Mouse (Mus musculus): ENCODE measurements around the gene Spsb3.
A peak's percentile ranks its signal among the peaks of the same experiment; 100 is the strongest.

Spsb3 gene

DNA sequence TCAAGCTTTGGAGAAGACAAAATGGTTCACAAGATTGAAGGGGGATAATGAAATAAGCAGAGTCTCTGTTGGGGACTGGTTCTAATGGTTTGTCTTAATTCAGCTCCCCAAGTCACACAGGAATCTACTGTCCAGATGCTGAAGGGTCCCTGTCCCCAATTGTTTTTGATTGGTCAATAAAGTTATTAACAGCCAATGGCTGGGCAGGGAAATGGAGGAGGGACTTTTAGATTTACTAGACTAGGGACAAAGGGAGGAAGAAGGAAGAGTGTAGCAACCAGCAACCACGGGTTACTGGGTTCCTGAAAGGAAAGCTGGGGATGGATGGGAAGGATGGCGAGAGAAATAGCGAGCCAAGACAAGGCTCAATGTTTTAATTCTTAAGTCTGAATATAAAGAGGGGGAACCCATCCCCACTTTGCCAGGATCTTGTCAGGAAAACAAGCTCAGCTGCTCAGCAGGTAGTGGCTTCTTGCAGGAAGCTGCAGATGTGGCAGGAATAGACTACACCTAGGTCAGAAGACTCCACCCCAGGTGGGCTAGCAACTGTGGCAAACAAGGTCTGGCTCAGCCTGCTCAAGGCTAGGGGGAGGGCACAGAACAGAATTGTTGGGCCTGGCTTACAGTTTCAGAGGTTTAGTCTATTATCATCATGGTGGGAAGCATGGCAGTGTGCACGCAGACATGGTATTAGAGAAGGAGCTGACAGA, 12.6 kb upstream of the Spsb3 start:
- ATAC-seq (ENCODE audit: insufficient number of reproducible peaks, low FRiP score, low TSS enrichment): no peak

DNA sequence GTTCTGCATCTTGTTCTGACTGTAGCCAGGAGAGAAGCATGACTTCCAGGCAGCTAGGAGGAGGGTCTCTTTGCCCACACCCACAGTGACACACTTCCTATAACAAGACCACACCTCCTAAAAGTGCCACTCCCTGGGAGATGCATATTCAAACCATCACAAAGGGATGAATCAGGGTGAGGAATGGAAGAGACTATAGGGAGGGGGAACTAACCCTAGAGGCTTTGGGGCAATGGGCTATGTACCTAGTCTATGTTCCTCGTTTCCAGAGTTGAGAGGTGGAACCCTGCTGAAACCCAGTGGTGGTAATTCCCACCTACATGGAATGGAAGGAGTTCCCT, 12.1 kb upstream of the Spsb3 start:
- no peak for ATAC-seq (ENCODE audit: insufficient number of reproducible peaks, low FRiP score, low TSS enrichment)

DNA sequence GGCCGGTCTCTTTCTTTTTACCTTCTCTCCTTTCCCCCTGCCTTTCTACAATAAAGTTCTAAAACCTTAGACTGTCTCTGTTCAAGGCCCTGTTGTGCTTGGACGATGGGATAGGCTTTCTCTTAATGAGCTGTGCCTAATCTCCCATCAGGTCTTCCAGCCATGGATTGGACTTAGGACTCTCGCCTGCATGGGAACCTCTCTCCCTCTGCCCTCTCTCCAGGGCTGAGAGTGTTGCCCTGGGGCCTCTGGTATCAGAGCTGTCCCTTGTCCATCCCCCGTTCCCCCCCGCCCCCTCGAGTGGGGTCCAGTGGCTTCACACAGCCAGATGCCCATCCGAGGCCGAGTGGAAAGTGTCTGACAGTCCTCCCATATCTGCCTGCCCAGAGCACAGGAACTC, 11.5 kb upstream of the Spsb3 start:
- no peak for ATAC-seq (ENCODE audit: insufficient number of reproducible peaks, low FRiP score, low TSS enrichment)

- no peak for ATAC-seq (ENCODE audit: insufficient number of reproducible peaks, low FRiP score, low TSS enrichment)
Observed at GRCm38 (mm10) chr17:24877336-24878116, 8.9 kb upstream of the Spsb3 start.

GRCm38 (mm10) chr17:24878117-24878397, 8.4 kb upstream of the Spsb3 start:
- no peak for ATAC-seq (ENCODE audit: insufficient number of reproducible peaks, low FRiP score, low TSS enrichment)

- no peak for ATAC-seq (ENCODE audit: insufficient number of reproducible peaks, low FRiP score, low TSS enrichment)
Observed at GRCm38 (mm10) chr17:24878531-24878930, 7.9 kb upstream of the Spsb3 start.

DNA sequence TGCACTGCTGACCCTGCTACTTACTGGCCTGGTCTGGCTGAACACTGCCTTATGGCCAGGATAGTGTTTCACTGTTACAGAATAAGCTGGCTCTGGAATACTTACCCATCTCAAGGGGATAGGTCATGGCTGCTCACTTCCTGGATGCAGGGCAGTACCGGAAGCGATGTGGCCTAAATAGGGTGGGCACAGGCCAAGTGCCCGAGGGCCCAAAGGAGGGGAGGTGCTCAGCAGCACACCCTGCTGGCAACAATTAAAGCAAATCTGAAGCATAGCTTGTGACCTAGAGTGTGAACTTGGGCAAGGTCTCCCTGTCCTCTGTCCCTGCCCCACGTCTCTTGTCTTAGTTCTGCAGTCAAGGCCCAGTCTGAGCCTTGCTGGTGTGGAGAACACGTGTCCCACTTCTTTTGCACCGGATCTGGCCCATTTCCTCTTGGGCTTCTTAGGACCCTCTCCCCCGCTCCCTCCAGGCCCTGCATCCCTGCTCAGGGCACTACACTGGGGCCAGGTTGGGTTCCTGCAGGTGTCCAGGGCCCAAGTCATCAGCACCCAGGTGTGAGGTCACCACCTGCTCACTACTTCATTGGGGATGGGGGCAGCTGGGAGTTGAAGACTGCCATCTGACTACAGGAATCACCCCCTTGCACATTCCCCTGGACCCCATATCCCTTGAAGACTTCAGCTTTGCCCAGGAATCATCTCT, 4.6 kb upstream of the Spsb3 start:
- ATAC-seq (ENCODE audit: insufficient number of reproducible peaks, low FRiP score, low TSS enrichment): no peak

DNA sequence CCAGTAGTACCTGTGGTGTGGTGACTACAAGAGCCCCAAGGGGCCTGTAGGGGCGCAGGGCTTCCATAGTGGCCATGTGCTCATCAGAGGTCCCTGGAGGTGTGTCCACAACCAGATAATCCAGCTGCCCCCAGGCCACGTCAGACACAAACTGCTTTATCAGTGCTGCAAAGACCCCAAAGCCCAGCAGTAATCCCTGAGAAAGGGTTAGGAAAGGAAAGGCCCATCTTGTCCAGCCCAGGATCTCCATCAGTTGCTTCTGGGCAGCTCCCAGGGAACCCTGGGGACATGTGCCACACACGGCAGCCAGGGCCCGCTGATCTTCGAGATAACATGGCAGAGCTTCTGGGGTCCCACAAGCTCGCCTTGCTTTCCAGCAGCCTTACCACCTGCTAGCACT, 2.1 kb upstream of the Spsb3 start:
- ATAC-seq (ENCODE audit: insufficient number of reproducible peaks, low FRiP score, low TSS enrichment): no peak

DNA sequence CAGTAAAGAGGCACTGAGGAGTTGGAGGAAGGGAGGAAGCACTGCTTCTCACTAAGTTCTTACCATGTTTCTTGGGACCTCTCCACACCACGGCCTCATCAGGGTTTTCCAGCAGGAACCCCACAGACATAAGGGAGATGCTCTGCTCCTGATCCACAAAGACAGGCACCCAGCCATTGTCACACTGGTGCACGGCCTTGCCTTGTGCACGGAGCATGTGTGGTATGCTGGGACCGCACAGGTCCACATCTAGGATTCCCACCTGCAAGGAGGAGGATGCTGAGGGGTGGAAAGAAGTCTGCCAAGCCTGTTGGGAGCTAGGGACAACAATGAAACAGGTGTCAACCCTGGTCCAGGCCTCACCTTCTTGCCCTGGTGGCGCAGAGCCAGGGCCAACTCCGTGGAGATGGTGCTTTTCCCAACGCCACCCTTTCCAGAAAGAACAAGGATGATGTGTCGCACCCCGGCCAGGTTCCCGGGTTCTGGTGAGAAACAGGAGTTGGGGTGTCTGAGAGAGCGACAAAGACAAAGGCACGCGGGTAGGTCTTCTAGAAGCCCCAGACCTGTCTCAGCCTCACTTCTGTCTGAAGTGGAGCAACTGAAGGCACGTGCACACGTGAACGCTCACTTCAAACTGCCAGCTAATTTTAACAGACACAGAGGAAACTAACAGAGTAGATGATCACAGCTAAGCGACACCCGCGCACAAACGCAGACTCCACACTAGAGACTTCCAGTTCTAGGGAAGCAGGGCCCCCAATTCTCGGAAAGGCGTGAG, 898 bp upstream of the Spsb3 start:
- ATAC-seq (ENCODE audit: insufficient number of reproducible peaks, low FRiP score, low TSS enrichment): no peak

- ATAC-seq (ENCODE audit: insufficient number of reproducible peaks, low FRiP score, low TSS enrichment): 0 out of 2 replicates have a peak, but pooled peaks have one; percentile 43
Observed at GRCm38 (mm10) chr17:24886932-24887271, 459 bp downstream of the Spsb3 start.

DNA sequence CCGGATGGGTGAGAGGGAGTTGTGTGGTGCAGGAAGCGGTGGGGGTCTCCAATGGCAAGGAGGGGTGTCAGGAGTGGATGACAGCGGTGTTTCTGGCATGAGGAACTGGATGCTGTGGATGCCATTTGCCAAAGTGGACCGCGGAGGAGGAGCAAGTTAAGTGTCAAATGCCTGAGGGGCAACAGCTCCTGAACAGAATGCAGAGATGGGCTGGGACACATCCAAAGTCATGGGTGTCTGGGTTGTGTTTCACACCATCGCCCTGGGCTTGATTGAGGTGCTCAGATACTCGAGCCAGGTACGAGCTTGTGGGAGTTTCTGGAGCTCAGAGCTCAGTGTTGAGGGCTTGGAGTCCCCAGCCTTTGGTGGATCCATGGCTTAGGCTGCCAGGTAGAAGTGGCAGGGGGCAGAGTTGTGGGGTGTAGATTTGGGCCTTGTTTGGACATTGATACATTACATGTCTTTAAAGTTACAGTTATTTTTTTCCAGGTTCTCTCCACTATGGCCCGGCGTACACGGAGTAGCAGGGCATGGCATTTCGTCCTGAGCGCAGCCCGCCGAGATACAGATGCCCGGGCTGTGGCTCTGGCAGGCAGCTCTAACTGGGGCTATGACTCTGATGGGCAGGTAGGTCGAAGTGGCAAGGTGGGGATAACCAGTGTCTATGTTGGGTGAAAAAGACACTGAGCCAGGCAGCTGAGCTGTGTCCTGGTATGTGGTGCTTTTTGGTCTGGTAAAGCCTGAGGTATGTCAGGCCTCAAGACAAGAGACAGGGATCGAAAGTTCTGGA, 1.0 kb downstream of the Spsb3 start:
- no peak for ATAC-seq (ENCODE audit: insufficient number of reproducible peaks, low FRiP score, low TSS enrichment)

- no peak for ATAC-seq (ENCODE audit: insufficient number of reproducible peaks, low FRiP score, low TSS enrichment)
Observed at GRCm38 (mm10) chr17:24888862-24889261, 2.4 kb downstream of the Spsb3 start.

GRCm38 (mm10) chr17:24890151-24891092, 4.0 kb downstream of the Spsb3 start:
- no peak for ATAC-seq (ENCODE audit: insufficient number of reproducible peaks, low FRiP score, low TSS enrichment)

GRCm38 (mm10) chr17:24891321-24891720, 4.9 kb downstream of the Spsb3 start:
- no peak for ATAC-seq (ENCODE audit: insufficient number of reproducible peaks, low FRiP score, low TSS enrichment)

DNA sequence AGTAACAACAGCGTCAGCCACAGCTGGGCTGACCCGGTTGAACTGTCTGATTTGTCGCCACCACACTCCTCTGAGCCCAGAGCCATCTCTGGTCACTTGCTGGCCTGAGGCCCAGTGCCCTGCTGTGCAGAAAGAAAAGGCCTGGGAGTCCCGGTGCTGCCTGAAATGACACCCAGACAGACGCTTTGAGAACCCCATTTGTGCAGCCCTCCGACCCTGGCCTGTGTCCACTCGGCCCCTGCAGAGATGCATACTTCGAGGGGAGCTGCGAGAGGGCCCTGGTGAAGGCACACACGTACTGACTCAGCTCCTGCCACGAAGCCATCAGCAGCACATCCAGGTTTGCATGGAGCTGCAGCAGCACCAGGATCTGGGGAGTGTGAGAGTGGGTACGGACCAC, 6.3 kb downstream of the Spsb3 start:
- ATAC-seq (ENCODE audit: insufficient number of reproducible peaks, low FRiP score, low TSS enrichment): no peak

DNA sequence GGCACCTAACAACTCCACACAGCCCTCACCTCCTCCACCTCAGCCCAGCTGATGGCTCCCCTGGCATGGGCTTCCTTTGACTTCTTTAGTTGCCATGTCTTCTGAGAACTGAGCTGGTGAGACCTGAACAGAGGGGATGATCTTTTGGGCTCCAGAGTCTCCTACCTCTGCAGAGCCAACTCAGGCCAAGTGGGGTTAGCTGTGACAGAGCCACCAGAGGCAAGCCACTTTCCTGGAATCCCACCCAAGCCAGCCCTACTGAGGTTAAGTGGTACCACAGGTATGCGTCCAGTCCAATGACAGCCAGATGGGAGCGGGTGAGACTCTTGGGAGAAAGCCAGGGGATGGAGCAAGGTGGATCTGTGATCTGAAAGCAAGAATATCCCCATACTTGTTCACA, 6.8 kb downstream of the Spsb3 start:
- ATAC-seq (ENCODE audit: insufficient number of reproducible peaks, low FRiP score, low TSS enrichment): no peak

GRCm38 (mm10) chr17:24894061-24894994, 7.9 kb downstream of the Spsb3 start:
- ATAC-seq (ENCODE audit: insufficient number of reproducible peaks, low FRiP score, low TSS enrichment): no peak

- peak; percentile 17; the same call in 1 of the 2 replicates for ATAC-seq (ENCODE audit: insufficient number of reproducible peaks, low FRiP score, low TSS enrichment)
Observed at GRCm38 (mm10) chr17:24894995-24895547, 8.6 kb downstream of the Spsb3 start, which contains the start of the genes Eme2 and Mrps34. Eme2 (minus strand) TSS chr17:24895087. Mrps34 (plus strand) TSS chr17:24895116.
